Mouse (Mus musculus) forebrain, embryonic 11.5 days (tissue): ENCODE measurements around the gene Tectb. TPM values are rescaled to one million over a fixed set of nuclear protein-coding genes. Genes with fewer than 3 reads are reported as not detected.

Experiments
- ATAC-seq: fragments of 200-750 bp; cut with Nextera tagmentation; replicated peaks from 2 replicates; pipeline ENCODE4 v1.8.0; 2017; ENCODE audit warnings: moderate TSS enrichment; ENCODE audit not compliant: low FRiP score
- DNase-seq: peaks from one replicate; pipeline ENCODE4 v3.0.0-alpha.2; 2017; ENCODE audit warnings: low spot score
- H3K27ac ChIP-seq: fragments of 300-500 bp; sonication (generic); 2 replicates; pipeline ENCODE4 v1.5.1; 2014; ENCODE audit warnings: low read depth, low read length
- H3K27me3 ChIP-seq: fragments of 300-500 bp; sonication (generic); 2 replicates; pipeline ENCODE4 v1.6.1; 2014; ENCODE audit warnings: mild to moderate bottlenecking, low read length, mixed read lengths; ENCODE audit not compliant: control insufficient read depth, insufficient read depth
- H3K36me3 ChIP-seq: fragments of 300-500 bp; sonication (generic); 2 replicates; pipeline ENCODE4 v1.6.1; 2014; ENCODE audit warnings: mild to moderate bottlenecking, low read length, moderate library complexity, mixed read lengths; ENCODE audit not compliant: control insufficient read depth, insufficient read depth
- H3K4me1 ChIP-seq: fragments of 300-500 bp; sonication (generic); replicated peaks from 2 replicates; pipeline ENCODE4 v1.6.1; 2014; ENCODE audit warnings: low read length, mixed read lengths; ENCODE audit not compliant: control insufficient read depth, insufficient read depth
- H3K4me2 ChIP-seq: fragments of 300-500 bp; sonication (generic); 2 replicates; pipeline ENCODE4 v1.6.1; 2014; ENCODE audit warnings: low read depth, mild to moderate bottlenecking, low read length, moderate library complexity, mixed read lengths; ENCODE audit not compliant: severe bottlenecking
- H3K4me3 ChIP-seq: fragments of 300-500 bp; sonication (generic); 2 replicates; pipeline ENCODE4 v1.5.1; 2014; ENCODE audit warnings: low read depth, low read length
- H3K9ac ChIP-seq: fragments of 300-500 bp; sonication (generic); 2 replicates; pipeline ENCODE4 v1.6.1; 2014; ENCODE audit warnings: low read length
- H3K9me3 ChIP-seq: fragments of 300-500 bp; sonication (generic); 2 replicates; pipeline ENCODE4 v1.6.1; 2016; ENCODE audit warnings: low read length, mixed read lengths; ENCODE audit not compliant: control insufficient read depth
- WGBS: fragments of 180-500 bp; shearing (Covaris S2); extraction: QIAGEN DNeasy Blood & Tissue Kit; methylation state at CpG from one replicate; pipeline ENCODE4 v1.1.7; 2014; 5-methylcytosine and 5-hydroxymethylcytosine counted together
- polyA plus RNA-seq: library from polyadenylated mRNA; unstranded; fragments of >200 nt; fragmentation: Nextera tagmentation; extraction: Ambion mirVana; gene quantifications from 2 replicates; pipeline ENCODE4 v1.2.1, GENCODE M21; 2014

The Tectb gene
- polyA plus RNA-seq, 1 experiment from 2014 or later = not detected

DNA sequence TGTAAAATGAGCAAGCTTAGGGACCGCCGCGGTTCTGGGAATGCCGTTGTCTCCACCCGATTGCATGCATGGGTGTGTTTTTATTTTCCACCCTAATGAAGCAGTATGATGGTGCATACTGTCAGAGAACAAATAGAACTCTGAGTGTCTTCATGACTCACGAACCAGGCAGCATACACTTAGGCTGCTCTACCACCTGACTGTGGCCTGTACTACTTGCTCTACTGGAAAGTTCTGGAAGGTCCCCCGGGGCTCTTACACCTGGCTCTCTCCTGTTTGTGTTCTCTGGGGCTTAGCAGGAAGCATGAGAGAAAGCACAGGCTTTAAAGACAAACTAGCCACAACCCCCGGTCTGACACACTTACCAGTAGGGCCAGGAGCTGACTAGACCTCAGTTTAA, 38.8 kb downstream of the Tectb start:
- Histone ChIP-seq H3K4me1 (peaks cover 4% of the 10 kb centered on the region; the same call in 1 of the 2 replicates), H3K27ac (no peak overlapping the region), H3K27me3 (no peaks in the 10 kb centered on the region), H3K9ac (no peak overlapping the region; the same call in 1 of the 2 replicates), H3K4me3 (no peak overlapping the region), H3K4me2 (no peak overlapping the region), H3K9me3 (no peaks in the 10 kb centered on the region), H3K36me3 (no peaks in the 10 kb centered on the region)
- DNase-seq (no peak), ATAC-seq (no peak)
- 77% methylated on average over 8 of the region's 8 CpGs for WGBS

DNA sequence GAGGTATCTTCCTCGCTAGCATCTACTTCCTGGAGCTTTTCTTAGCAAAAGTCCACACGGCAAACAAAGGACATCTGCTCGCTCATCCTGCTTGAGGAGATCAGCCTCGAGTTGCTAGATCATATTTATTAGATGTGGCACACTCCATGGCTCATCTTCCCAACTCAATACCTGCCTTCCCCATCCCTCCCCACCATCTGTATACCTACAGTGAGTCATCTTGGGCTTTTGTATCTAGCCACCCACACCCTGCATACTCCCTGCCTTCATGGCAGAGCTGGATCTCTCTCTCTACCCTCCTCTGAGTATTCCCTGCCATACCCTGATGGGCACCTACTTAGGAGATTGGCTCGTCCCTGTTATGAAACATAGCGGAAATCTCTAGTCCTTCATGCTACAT, 40.7 kb downstream of the Tectb start:
- H3K9ac ChIP-seq = no peak overlapping the region
- WGBS = 84% methylated on average over 6 of the region's 6 CpGs

DNA sequence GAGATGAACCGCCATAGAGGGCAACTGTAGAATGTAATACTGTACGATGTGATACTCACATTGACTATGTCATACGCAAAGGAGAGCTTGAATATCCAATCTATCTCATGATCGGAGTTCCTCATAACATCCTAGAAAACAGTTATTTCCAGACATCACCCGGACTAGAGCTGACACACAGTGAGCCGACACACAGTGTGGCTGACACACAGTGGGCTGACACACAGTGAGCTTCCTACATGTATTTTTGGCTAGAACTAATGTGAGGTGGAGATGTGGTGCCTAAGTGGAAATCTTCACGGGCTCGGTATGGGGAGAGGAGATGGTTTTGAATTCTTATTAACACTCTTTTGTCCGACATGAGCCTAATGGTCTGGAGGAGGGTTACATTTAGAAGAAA, 41.7 kb downstream of the Tectb start:
- no peak overlapping the region for H3K27ac ChIP-seq
- ATAC-seq (no peak), DNase-seq (no peak)
- no peak overlapping the region for H3K4me3 ChIP-seq
- H3K27me3 ChIP-seq = no peaks in the 10 kb centered on the region
- no peak overlapping the region for H3K9ac ChIP-seq
- no peaks in the 10 kb centered on the region for H3K36me3 ChIP-seq
- H3K4me2 ChIP-seq = no peak overlapping the region
- H3K4me1 ChIP-seq = peaks cover 6% of the 10 kb centered on the region; the same call in 1 of the 2 replicates
- 89% methylated on average over 9 of the region's 9 CpGs for WGBS
- H3K9me3 ChIP-seq = no peaks in the 10 kb centered on the region

More for the DNA sequence above, 40.7 kb downstream of the Tectb start:
- Histone ChIP-seq H3K27ac (no peak overlapping the region), H3K4me3 (no peak overlapping the region), H3K9me3 (no peaks in the 10 kb centered on the region), H3K4me2 (no peak overlapping the region), H3K27me3 (no peaks in the 10 kb centered on the region), H3K36me3 (no peaks in the 10 kb centered on the region), H3K4me1 (peaks cover 6% of the 10 kb centered on the region; the same call in 1 of the 2 replicates)
- ATAC-seq (no peak), DNase-seq (no peak)

DNA sequence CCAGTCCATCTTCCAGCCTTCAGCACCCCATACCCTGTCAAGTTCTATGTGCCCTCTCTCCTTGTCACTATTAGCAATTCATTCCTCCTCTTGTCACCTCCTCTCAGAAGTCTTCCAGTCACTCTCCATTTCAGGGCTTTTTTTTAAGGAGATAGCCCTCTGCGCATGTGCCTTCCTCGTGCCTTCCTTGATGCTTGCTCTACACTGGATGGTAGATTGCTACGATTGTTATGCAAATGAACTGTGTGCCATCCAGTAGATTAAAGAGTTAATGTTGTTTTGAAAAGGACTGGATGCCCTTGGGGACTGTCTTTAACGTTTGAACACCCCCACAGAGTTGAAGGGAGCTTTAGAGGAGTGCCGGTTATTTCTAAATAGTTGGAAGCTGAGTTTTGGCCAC, 46.1 kb downstream of the Tectb start:
- Histone ChIP-seq H3K27me3 (no peaks in the 10 kb centered on the region), H3K4me2 (no peak overlapping the region), H3K36me3 (no peaks in the 10 kb centered on the region), H3K9me3 (no peaks in the 10 kb centered on the region), H3K9ac (no peak overlapping the region), H3K4me3 (no peak overlapping the region), H3K4me1 (0 out of 2 replicates have a peak, but pooled peaks cover 2% of the 10 kb centered on the region), H3K27ac (no peak overlapping the region)
- DNase-seq (no peak), ATAC-seq (no peak)
- 65% methylated on average over 5 of the region's 5 CpGs for WGBS

DNA sequence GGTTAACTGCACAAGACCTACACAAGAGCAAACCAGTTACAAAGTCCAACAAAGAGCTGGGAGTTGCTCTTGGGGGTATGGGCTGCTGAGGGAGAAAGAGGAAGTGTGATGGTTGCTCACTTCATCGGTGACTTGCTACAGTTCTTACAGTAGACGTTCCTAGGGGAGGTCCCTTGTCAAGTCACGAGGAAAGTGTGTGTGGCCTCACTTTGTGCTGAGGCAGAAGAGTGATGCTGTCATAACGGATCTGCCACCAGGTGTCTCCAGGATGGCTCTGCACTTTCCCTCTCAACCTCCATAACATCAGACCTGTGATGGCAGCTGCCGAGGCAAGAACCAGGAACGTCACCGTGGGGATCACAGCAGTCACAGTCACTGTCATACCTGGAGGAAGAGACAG, 46.6 kb downstream of the Tectb start:
- H3K9me3 ChIP-seq = no peaks in the 10 kb centered on the region
- no peak overlapping the region for H3K4me2 ChIP-seq
- no peak overlapping the region for H3K4me3 ChIP-seq
- H3K27me3 ChIP-seq = no peaks in the 10 kb centered on the region
- ATAC-seq (no peak), DNase-seq (no peak)
- H3K4me1 ChIP-seq = 0 out of 2 replicates have a peak, but pooled peaks cover 2% of the 10 kb centered on the region
- no peak overlapping the region for H3K9ac ChIP-seq
- H3K27ac ChIP-seq = no peak overlapping the region
- 89% methylated on average over 7 of the region's 7 CpGs for WGBS
- H3K36me3 ChIP-seq = no peaks in the 10 kb centered on the region

DNA sequence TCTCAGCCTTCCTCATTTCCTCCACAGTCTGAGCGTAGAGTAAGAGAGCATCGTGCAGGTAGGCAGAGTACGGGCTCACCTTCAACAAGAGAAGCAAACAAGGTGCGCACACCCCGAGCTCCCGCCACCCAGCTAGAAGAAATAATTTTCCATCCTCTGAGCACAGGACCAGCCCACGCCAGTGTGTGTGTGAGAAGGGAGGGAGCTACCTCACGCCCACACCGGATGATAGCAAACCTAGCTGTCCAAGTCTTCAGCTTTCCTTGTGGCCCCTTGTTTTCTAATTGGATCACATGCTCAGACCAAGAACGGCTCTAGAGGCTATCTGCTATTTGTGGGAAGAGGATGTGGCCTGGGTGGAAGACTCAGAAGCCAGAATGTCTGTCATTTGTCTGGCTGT, 50.5 kb downstream of the Tectb start:
- H3K4me1 ChIP-seq = no peaks in the 10 kb centered on the region

DNA sequence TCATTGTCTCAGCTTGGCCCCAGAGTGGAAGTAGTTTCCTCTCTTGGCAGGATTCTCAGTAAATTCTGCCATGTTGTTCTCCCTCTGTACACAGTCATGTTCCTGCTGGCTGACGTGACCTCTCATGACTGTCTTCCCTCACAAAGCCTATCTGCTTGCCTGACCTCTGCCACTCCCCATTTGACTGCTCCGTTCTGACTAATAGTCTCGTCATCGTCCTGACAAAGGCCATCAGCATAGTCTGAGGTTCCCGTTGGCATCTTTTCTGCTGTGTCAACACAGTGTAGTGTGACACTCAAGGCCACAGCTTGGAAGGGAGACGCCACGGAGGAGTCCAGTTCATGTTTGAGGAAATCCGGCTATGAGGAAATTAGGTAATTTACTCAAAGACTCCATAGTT, 51.6 kb downstream of the Tectb start:
- no peak overlapping the region for H3K4me3 ChIP-seq
- H3K27ac ChIP-seq = no peak overlapping the region
- ATAC-seq (no peak), DNase-seq (no peak)
- no peak overlapping the region for H3K4me2 ChIP-seq
- no peak overlapping the region for H3K9ac ChIP-seq
- WGBS = 80% methylated on average over 8 of the region's 8 CpGs
- no peaks in the 10 kb centered on the region for H3K27me3 ChIP-seq
- no peaks in the 10 kb centered on the region for H3K9me3 ChIP-seq
- no peaks in the 10 kb centered on the region for H3K4me1 ChIP-seq
- H3K36me3 ChIP-seq = no peaks in the 10 kb centered on the region

More for the DNA sequence above, 50.5 kb downstream of the Tectb start:
- H3K36me3 ChIP-seq = no peaks in the 10 kb centered on the region
- H3K4me3 ChIP-seq = no peak overlapping the region
- no peak overlapping the region for H3K4me2 ChIP-seq
- H3K27me3 ChIP-seq = no peaks in the 10 kb centered on the region
- no peak overlapping the region for H3K9ac ChIP-seq
- WGBS = 90% methylated on average over 10 of the region's 10 CpGs
- ATAC-seq = no peak
- no peaks in the 10 kb centered on the region for H3K9me3 ChIP-seq
- no peak overlapping the region for H3K27ac ChIP-seq
- no peak for DNase-seq

DNA sequence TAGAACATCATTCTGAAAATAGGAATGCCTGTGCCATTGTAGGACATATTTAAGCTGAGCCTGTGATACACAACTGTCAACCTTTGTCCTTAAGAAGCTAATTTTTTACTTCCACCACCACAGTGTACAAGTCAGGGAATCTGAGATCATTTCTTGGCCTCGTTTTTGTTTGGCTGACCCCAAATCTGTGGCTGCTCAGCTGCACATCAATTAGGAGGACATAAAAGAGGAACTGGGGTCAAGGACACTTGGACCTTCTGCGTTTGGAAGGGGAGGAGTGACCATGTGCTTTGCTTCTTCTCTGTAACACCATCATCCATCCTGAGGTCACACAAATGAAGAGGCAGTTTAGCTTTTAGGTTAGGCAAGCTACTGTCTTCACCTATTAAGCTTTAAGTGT, 55.5 kb downstream of the Tectb start:
- Histone ChIP-seq H3K27me3 (no peaks in the 10 kb centered on the region), H3K9ac (no peak overlapping the region), H3K4me3 (no peak overlapping the region), H3K4me1 (no peaks in the 10 kb centered on the region), H3K9me3 (no peaks in the 10 kb centered on the region), H3K36me3 (no peaks in the 10 kb centered on the region), H3K4me2 (no peak overlapping the region), H3K27ac (no peak overlapping the region)
- 64% methylated on average over 2 of the region's 2 CpGs for WGBS
- no peak for ATAC-seq
- DNase-seq = no peak

DNA sequence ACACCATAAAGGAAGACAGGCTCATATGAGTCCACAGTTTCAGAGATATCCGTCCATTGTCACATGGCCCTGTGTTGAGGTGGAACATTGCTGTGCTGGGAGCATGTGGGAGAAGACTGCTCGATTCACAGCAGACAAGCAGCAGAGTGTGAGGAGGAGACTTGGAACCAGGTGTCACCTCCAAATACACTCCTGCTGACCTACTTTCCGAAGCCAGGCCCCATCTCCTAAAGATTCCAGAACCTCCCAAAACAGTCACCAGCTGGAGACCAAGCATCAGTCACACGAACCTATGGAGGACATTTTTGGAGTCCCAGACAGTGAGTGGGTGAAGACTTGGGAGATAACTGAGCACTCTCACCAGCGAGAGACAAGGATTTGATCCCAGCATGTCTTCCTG, 56.0 kb downstream of the Tectb start:
- Histone ChIP-seq H3K27me3 (no peaks in the 10 kb centered on the region), H3K4me2 (no peak overlapping the region), H3K9ac (no peak overlapping the region), H3K9me3 (no peaks in the 10 kb centered on the region), H3K4me1 (no peaks in the 10 kb centered on the region), H3K36me3 (no peaks in the 10 kb centered on the region), H3K27ac (no peak overlapping the region), H3K4me3 (no peak overlapping the region)
- ATAC-seq = no peak
- 87% methylated on average over 5 of the region's 5 CpGs for WGBS
- DNase-seq = no peak
